Mouse (Mus musculus) adrenal gland, adult 2 months (tissue): ENCODE data around the gene Gas2. TPM values are rescaled to one million over a fixed set of nuclear protein-coding genes. Genes with fewer than 3 reads are reported as not detected.

ENCODE experiments used
- DNase-seq: peaks from one replicate; pipeline ENCODE4 v3.0.0; 2021
- polyA plus RNA-seq: library from polyadenylated mRNA; depleted of rRNA; stranded (reverse); fragments of >200 nt; gene quantifications from 2 replicates; pipeline ENCODE4 v1.2.3, GENCODE M21; 2012
- total RNA-seq, 2 experiments: library from RNA; stranded (reverse); gene quantifications; 2 replicates each; pipeline ENCODE4 v1.2.3; 2021

Gene Gas2
- total and polyA plus RNA-seq, 3 experiments = 12.6 to 45.1 (median 36.2) TPM

DNA sequence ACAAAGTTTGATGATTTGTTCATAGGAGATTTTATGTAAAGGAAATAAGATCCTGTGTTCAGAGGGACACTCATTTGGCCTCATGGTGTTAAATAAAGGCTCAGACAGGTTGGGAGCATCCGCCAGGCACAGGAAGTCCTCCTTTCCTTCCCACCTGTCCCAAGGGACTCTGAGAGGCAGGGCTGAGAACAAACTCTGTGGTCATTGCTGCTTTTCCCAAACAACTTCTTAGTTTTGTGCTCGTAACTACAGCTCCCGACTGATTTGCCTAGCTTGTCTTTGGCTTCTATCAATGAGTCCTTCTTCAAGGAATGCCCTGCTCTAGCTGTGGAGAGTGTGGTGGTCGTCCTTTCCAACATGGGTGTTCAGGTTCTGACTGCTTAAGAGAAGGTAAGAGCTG is 18.3 kb downstream of the Gas2 start:
- DNase-seq = no peak

DNA sequence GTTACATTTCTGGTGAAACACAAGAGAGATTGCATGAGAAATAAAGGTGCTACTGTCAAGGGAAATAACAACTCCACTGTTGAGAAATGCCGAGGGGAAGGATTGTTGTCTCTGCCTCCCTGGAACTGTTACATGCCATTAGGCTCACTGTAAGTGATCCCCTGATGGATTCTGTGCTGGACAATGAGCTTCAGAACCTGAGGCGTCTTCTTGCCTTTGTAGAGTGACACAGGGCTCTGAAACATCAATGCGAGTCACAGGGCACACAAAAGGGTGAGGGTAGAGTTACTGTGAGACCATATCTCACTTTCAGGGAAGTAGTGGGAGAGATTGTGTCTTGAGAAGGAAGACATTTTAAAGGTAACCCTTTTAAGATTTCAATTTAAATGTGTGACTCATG is 23.5 kb downstream of the Gas2 start:
- DNase-seq = no peak

DNA sequence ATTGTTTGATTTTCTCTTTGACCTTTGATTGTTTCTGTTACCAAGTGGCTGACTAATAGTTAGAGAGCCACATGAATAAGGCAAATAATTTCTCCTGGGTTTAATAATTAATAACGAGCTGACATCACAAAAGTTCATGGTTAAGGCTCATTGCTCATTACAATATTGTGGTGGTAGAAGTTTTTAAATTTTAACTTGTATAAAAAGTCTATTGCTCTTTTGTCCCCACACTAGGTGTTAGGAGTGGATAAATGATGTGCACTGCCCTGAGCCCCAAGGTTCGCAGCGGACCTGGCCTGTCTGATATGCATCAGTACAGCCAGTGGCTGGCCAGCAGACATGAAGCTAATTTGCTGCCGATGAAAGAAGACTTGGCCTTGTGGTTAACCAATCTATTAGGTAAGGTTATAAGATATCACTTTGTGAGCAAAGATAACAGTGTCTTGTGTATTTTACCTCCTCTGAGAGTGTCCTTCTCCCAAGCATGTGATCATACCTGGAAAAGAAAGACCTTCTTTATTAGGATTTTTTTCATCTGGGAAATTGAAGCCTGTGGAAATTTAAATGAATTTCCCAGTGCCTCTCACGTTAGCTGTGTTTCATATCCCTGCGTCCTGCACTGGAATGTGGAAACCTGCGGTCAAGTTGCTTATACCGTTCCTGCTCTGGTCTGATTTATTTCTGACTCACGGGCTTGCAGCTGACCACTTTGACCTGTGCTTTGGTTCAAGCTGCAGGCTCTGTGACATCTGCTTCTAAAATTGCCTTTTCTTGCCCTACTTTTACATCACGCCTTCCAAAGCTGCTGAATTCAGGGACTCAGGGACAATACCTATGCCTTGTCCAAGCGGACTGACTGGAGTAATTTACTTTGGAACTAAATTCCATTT is 26.1 kb downstream of the Gas2 start:
- DNase-seq = peak; percentile 46

DNA sequence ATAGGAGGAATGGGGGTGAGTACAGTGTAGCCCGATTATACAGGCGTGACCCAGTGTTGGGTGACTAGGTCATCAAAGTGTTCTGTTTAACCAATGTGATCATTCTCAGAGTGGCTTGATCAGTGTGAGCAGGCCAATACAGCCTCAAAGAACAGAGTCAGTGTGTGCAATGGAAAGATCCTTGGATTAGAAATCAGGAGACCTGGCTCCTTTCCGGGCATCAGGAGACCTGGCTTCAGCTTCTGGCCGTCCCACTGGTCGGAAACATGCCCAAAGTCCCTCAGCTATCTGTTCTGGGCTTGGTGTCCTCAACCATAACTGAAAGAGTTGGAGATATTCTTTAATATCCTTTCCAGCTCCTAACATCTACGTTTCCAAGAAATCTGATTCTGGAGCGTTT is 27.8 kb downstream of the Gas2 start:
- no peak for DNase-seq

DNA sequence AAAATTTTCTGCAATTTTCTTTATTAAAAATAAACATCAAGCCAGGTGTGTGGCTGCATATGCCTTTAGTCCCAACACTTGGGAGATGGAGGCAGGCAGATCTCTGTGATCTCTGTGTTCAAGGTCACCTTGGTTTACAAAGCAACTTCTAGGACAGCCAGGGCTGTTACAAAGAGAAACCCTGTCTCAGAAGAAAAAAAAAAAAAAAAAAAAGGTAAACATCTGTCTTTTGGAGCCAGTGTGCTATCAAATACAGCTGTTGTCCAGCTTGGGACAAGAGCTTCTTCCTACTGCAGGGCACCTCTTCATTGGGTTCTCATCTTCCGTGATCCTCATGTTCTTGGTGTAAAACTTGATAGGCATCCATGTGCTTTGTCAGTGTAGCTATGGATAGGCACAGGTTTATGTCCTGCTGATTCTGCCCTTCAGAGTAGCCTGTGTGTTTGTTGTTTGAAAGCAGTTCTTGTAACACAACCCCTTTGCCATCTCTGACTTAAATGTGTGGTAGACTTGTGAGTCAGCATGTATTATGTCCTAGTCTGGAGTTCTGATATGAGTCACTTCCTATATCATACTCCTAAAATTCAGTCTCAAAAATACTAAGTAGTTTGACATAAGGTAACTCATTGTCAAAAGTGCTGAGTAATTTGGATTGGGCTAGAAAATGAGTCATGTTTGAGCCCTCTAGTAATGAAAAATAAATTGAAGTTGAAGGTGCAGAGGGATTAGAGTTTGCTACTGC is 30.6 kb downstream of the Gas2 start:
- DNase-seq = no peak

DNA sequence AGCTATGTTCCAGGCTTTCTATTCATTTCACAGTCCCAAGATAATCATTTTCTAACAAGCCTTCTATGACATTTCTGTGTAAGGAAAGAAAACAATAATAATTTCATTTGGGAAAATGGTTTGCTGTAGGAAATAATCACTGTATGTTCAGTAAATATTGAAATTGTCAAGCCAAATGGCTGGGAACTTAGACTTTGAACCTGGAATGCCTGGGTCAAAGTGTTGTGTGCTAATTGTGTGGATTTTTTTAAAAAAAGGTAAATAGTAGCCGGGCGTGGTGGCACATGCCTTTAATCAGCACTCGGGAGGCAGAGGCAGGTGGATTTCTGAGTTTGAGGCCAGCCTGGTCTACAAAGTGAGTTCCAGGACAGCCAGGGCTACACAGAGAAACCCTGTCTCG is 31.2 kb downstream of the Gas2 start:
- no peak for DNase-seq

DNA sequence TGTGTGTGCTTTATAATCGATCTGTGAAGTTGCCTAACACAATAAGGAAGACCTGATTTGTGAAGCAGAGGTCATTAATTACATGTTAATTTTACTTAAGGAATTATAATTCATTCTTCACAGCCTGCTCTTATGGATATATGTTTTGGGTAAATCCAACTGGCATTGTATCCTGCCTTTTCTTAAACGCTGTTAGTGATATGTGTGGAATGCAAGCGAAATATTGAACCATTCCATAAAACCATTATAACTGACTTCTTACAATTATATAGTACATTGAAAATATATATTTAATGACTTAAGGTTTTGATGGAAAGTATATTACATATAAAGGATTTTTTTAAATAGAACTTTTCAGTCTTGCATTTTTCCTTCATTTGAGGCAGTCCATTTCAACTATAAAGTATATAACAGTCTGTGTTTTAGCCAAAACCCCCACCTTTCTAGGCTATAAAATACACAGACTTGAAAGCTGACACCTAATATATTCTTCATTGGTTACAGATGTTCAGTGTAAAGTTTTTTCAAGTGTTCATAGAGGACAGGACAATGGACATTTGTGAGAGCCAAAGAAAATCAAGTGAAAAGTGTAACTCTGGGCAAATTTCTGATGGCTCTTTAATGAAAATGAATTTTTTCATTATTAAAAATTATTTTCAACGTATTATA is 32.5 kb downstream of the Gas2 start:
- DNase-seq = no peak

DNA sequence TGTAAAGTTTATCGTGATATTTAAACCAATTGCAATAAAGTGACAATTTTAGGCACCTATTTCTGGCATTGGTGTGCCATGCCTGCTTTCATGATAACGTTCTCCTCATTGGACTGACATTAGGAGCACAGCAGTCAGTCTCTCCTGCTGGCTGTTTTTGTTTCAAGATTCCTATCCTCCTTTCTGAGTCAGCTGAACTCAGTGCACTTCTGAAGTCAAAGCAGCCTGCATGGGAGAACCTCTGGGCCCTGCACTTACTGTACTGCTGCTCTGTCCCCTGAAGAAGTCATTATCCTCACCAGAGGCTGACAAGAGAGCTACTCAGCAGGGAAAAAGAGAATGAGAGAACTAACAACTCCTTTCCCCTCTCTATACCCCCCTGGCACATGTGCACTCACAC is 33.1 kb downstream of the Gas2 start:
- no peak for DNase-seq

DNA sequence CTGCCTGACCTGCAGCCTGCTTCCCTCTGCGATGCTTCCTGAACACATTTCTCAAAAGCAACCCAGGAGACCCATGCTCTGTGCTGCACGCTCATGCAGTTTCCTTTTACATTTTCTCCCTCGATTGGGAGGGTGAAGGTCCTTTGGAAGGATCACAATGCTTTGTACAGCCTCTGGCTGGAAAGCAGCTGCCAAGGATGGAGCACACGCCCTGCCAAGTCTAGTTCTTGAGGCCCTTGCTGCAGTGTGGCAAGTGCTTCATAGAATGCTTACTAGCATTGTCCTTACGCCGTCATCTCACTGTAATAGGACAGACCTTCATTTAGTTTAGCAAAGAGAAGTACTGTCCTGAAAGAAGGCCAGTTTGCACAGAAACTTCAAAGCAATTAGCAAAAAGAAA is 37.3 kb downstream of the Gas2 start:
- peak; percentile 57 for DNase-seq

DNA sequence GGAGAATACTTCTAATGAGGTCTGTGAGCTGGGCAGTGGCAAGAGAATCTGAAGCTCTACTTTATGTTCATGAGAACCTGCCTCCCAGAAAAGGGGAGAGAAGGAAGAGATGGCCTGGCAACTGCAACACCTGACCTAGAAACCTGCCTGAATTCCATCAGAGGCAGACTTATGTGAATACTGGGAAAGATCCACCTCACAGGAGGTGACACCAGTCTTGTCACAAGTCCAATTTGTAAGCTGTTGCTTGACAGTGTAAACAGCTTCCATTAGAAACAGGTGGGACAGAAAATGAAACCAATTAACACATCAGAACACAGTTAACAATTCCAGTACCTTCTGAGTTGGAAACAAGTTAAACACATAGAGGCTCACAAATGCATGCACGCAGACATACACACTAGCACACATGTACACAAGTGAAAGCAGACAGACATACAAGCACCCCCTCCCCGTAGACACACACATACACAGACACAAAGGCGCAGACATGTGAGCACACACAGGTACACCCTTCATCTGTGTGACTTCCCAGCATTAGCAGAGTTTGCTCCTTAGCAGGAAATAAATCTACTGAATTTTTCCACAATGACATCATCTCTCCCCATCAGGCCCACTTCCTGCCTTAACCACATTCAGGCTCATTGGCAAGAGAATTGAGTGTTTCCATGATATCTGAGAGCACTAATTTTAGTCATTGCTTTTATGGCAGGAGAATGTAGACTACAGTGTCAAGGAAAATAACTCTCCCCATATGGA is 51.7 kb downstream of the Gas2 start:
- DNase-seq = no peak

DNA sequence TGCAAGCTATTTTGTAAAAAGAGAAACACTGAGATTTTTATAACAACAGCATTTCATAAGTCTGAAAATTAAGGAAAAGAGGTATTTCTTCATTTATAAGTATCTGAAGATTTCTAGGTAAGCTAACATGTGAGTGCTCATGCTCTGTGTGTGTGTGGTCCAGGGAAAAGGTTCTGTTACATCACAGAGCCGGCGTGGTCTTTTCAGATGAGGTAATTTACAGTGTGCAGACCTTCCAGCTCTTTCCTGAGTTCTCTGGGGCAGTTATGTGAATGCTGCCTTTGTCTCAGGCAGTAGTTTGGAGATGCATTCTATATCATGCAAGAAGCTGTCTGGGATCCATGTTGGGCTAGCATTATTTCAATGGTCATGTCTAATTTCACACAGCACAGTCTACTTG is 52.3 kb downstream of the Gas2 start:
- DNase-seq = no peak

DNA sequence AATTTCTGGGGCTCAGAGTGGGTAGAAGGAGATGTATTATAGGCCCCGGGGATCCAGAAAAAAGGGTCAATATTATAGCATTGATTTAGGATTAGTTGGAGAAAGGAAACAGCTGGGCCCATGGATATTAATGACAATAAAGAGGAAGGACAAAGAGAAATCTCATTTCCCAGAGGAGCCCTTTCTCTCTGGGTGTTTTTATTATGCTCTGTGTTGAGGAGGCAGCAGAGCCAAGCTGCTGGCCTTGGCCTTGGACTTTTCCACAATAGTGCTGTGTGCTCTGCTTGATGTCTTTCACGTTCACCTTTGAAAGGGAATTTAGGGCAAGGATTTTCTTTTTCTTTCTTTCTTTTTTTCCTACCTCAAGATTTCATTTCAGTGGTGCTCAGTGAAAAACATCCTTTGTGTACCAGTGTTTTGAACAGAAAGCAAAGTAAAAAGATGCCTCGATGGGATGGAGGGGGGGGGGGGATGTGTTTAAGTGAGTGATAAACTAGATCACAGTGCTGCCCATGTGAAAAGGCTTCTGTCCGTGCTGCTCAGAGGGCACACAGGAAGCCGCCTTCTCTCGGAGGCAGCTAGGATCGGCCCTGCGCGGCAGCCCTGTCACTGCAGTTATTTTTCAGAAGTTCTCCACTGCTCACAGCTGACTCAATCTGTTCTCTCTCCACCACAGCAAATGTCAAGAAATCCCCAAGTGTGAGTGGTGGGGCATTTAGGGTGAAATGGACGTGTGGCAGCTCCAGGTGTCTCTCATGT is 67.1 kb downstream of the Gas2 start:
- peak; percentile 75 for DNase-seq

DNA sequence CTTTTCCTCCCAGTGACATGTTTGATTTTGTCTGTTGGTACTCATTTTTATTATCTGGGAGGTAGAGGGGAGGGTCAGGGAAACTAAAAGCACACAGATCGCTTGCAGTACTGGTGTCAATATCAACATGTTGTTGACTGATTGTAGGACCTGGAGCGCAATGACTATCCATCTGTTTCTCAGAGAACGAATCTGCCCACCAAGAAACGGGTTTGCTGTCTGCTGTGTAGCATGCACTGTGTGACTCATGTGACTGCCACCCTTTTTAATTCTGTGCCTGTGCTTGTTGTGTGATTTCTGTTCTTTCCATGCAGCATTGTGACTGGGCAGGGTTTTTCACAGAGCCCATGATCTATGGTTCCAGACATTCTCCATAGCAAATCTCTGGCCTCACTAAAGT is 69.4 kb downstream of the Gas2 start:
- no peak for DNase-seq

DNA sequence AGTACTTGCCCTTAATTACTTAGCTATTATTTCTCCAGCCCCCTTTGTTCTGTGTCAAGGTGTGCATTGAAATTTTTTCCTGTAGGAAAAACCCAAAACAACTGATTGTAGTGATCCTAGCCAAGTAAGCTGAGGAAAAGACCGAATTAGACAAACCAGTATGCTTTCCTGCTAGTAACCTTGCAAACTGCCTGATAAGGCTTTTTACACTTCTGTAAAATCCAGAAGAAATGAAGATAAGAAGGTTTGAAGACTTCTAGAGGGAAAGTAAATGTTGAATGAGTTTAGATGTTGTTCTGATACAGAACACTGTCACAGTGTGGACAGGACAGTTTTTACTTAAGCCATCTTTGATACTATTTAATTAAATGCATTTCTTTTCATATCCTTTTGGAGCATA is 75.5 kb downstream of the Gas2 start:
- DNase-seq = no peak

DNA sequence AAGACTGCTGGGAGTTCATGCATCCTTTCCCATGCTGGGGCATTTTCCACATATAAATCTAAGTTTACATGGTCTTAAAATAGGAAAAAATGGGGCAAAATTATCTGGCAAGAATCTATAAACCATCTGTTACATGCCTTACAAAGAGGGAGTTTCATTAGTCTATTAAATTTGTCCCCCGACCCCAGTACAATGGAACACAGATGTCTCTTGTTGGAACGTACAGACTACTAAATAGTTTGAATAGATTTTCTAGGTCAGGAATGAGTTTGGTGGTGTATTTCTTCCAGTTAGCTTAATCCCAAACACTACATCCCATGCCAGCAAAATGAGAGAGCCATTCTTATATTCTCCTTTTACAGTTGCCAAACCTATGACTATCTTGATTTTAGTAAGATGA is 78.6 kb downstream of the Gas2 start:
- DNase-seq = no peak

DNA sequence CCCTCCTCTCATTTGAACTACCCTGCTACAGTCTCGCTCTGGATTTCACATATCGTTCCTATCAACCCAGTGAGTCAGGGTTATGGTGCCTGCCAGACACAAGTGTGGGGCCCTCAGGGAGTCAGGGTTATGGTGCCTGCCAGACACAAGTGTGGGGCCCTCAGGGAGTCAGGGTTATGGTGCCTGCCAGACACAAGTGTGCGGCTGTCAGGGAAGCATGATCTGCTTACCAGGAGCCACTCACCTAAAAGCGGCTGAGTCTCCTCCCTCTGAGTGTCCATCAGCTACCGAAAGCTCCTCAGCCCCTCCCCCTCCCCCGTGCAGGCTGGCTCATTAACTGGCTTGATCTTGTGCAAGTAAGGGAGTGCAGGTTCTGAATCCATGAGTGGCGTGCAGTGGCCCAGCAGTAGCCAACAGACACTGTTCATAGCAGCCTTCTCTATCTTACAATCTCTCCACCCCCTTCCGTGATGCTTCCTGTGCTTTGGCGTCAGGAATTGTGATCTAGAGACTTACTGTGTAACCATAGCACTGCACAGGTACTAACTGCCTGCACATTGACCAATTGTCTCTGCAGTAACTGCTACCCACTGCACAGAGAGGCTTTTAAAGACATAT is 93.7 kb downstream of the Gas2 start:
- DNase-seq = peak; percentile 13

DNA sequence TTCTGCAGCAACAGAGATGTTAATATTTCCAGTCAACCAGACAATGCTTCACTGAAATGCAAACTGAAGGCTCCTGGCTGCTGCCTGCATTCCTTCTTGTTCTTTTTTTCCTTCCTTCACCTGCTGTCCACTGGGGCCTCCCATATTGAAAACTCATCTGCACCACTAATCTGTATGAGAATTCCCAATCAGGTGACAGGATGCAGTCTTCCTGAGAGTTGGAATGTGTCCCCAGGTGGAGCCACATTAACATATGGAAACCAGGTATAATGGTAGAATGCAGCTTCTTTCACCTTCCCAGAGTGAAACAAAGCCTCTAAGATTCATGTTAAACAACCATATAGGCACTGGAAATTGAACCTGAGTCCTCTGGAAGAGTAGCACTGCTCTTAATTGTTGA is 96.0 kb downstream of the Gas2 start:
- DNase-seq = no peak

DNA sequence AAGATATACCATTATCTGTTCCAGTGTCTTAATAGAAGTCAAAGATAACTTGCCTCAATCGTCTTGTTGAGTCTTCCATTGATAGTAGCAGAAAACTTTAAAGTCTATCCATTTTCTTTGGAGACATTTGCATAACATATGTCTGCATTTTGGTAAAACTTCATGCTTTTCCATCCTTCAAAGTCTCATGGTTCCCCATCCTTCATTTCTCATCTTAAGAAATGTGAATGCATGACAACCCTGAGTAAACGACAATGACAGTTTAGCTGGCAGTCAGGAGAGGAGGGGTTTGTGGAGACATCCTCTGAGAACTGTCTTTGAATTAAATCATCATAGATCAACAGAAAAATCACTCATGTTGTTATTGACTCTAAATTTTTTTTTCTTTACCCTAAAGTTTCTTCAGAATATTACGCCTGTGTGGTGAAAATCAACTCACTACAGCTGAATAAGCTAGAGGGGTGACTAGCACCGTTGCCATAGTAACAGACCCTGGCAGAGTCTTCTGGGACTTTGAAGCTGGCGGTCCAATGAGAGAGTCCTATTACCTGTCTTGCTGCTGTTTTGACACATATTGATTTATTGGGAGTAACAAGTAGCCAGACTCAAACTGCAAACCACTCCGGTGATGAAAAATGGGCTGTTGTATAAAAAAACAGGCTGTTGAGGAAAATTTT is 99.0 kb downstream of the Gas2 start:
- DNase-seq = no peak

DNA sequence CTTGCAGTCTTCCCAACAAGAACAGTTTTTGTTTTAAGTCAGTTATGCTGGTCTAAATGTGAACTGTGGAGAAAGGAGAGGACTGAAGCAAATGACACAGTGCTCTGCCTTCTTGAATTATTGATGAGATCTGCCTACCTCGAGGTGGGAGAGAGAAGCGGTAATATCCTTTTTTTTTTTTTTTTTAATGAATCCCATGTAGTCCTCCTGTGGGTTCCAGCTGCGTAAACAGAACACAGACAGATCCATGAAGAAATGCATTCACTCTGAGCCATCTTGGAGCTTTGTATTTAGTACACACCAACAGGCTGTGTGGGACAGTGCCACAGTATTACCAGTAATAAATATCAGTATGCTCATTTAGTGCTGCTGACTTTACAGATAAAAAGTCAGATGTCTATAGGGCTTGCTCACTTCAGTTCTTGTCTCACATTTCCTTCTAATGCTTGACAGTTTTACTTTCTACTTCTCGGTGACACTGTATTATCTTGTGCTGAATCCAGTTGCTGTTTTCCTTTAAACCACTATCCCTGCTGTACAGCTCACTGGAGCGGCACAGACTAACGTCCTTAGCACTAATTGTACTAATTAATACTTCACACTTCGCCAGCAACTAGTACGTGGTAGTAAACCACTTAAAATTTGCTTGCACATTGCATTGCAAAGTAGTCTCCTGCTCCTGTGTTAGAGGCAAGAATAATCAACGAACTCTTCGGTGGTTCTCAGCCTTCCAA is 100.6 kb downstream of the Gas2 start:
- DNase-seq = no peak

DNA sequence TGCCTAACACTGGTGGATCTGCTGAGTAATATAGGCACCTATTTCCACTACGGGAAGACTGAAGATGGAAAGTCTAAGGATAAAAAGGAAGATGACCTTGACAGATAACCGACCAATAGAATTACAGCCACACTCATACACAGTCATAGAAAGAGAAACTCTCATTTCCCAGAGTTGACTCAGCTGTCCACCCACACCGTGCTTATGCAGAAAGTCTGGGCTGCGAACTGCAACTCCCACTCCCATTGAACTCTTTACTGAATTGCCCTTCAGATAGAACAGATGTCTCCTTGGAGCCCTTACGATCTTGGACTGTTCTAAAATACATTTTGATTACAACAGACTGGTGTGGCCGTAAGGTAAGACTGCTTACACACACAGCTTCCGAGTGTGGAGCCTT is 102.9 kb downstream of the Gas2 start:
- peak; percentile 59 for DNase-seq
